8 mouse cellular contexts compared by ENCODE assay signal in the genomic region with DNA sequence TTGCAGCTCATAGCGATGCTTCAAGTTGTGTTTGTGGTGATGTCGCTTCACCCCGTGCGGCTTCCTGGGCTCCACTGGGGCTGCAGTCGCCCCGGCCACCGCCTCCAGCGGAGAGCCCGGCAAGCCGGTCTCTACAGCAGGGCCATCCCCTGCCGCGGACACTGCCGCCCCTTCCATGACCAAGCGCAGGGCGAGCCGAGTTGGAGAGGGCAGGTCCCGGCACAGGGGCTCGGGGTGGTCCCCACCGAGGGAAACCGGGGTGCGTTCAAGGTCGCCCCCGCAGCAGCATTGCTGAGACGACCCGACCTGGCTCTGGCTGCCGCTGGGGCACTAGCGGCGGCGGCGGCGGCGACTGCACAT. TPM values are rescaled to one million over a fixed set of nuclear protein-coding genes. Genes with fewer than 3 reads are reported as not detected.
DNase-seq lines count a peak whose midpoint lies in the region; ATAC-seq and TF ChIP-seq lines count a peak whose summit lies in the region.

No protein-coding gene starts in this region.

- no peak for TF ChIP-seq CTCF in layer of hippocampus, adult 2 months (conservative IDR thresholded peaks at IDR 0.05)

- H3K4me1 ChIP-seq in embryonic facial prominence, embryonic 11.5 days (ENCODE audit: control insufficient read depth, insufficient read depth, low read length) = peaks cover 7% of the 10 kb centered on the region
- peaks cover 23% of the 10 kb centered on the region for H3K4me1 ChIP-seq in intestine, embryonic 14.5 days (replicated peaks; ENCODE audit: control insufficient read depth, insufficient read depth, low read length)

- no peaks in the 10 kb centered on the region for H3K9me3 ChIP-seq in embryonic facial prominence, embryonic 11.5 days (replicated peaks; ENCODE audit: control insufficient read depth, low read length)
- no peaks in the 10 kb centered on the region for H3K9me3 ChIP-seq in intestine, embryonic 14.5 days (ENCODE audit: control insufficient read depth, low read length)

- peak; percentile 17 for ATAC-seq in embryonic facial prominence, embryonic 11.5 days (replicated peaks; ENCODE audit: insufficient number of reproducible peaks, low FRiP score, low TSS enrichment, low read depth)
- ATAC-seq in intestine, embryonic 14.5 days (replicated peaks; ENCODE audit: low FRiP score, low TSS enrichment, low read depth) = peak; percentile 44

- H3K9ac ChIP-seq in embryonic facial prominence, embryonic 11.5 days (replicated peaks; ENCODE audit: low read length) = peak overlapping the region; percentile 99
- peak overlapping the region; percentile 92 for H3K9ac ChIP-seq in intestine, embryonic 14.5 days (ENCODE audit: low read length)

- DNase-seq in layer of hippocampus, adult 2 months (ENCODE audit: low spot score in 2 of 2) = no peak
- no peak for DNase-seq in layer of hippocampus, adult 8-10 months (ENCODE audit: low spot score in 2 of 2)
- no peak for DNase-seq in embryonic facial prominence, embryonic 11.5 days (ENCODE audit: low spot score)
- no peak for DNase-seq in intestine, embryonic 14.5 days (ENCODE audit: low spot score)
- peak; percentile 15 for DNase-seq in naive thymus-derived CD4-positive, alpha-beta T cell, adult 2 months (ENCODE audit: low read depth)
- DNase-seq in right cerebral cortex, postnatal 10 days (ENCODE audit: low spot score in 2 of 2) = no peak
- DNase-seq in adrenal gland, postnatal 4 days (ENCODE audit: low spot score in 2 of 2) = no peak
- DNase-seq in left cerebral cortex, adult 8-10 months (ENCODE audit: low spot score in 2 of 2) = no peak

- no peaks in the 10 kb centered on the region for H3K27me3 ChIP-seq in embryonic facial prominence, embryonic 11.5 days (ENCODE audit: control insufficient read depth, insufficient read depth, low read length)
- H3K27me3 ChIP-seq in intestine, embryonic 14.5 days (replicated peaks; ENCODE audit: control insufficient read depth, insufficient read depth, low read length) = no peaks in the 10 kb centered on the region

- no peaks in the 10 kb centered on the region for H3K36me3 ChIP-seq in embryonic facial prominence, embryonic 11.5 days (replicated peaks; ENCODE audit: control insufficient read depth, insufficient read depth, low read depth, low read length)
- H3K36me3 ChIP-seq in intestine, embryonic 14.5 days (ENCODE audit: control insufficient read depth, insufficient read depth, low read length) = no peaks in the 10 kb centered on the region

- WGBS in embryonic facial prominence, embryonic 11.5 days = 0% methylated on average over 25 of the region's 32 CpGs
- under 1% methylated on average over 32 of the region's 32 CpGs for WGBS in intestine, embryonic 14.5 days

- peak overlapping the region; percentile 93 for H3K4me2 ChIP-seq in embryonic facial prominence, embryonic 11.5 days (ENCODE audit: low read depth, low read length)
- peak overlapping the region; percentile 78 for H3K4me2 ChIP-seq in intestine, embryonic 14.5 days (ENCODE audit: low read length)

- H3K27ac ChIP-seq in layer of hippocampus, adult 2 months = peak overlapping the region; percentile 100
- peak overlapping the region; percentile 98 for H3K27ac ChIP-seq in embryonic facial prominence, embryonic 11.5 days (replicated peaks; ENCODE audit: low read depth, low read length)
- H3K27ac ChIP-seq in intestine, embryonic 14.5 days (ENCODE audit: low read depth) = peak overlapping the region; percentile 38; the same call in 1 of the 2 replicates

- peak overlapping the region; percentile 78 for H3K4me3 ChIP-seq in layer of hippocampus, adult 2 months
- H3K4me3 ChIP-seq in embryonic facial prominence, embryonic 11.5 days (ENCODE audit: low read depth, low read length) = peak overlapping the region; percentile 88
- peak overlapping the region; percentile 64 for H3K4me3 ChIP-seq in intestine, embryonic 14.5 days (ENCODE audit: low read depth, low read length)

RNA-seq across cellular contexts. Expression of a gene that starts 0.2 kb away (rescaled TPM):
- total RNA-seq in layer of hippocampus, adult 2 months (2021) = 10 to 100 TPM; 47.9 to 51.4 TPM
- 10 to 100 TPM; 52.6 to 70.1 (median 59.9) TPM for total RNA-seq in layer of hippocampus, adult 8-10 months (2022)
- 3.5 and 4.6 TPM in 2 replicates for polyA plus RNA-seq in embryonic facial prominence, embryonic 11.5 days (2014; fragmentation: Nextera tagmentation; extraction: Ambion mirVana)
- polyA plus RNA-seq in intestine, embryonic 14.5 days (2014; fragmentation: Nextera tagmentation; extraction: Ambion mirVana) = 0.93 and 1.2 TPM in 2 replicates
- 10 to 100 TPM; 13.4 to 13.5 TPM for total RNA-seq in adrenal gland, postnatal 4 days (2021)
- 10 to 100 TPM; 53.0 to 67.6 (median 60.4) TPM for total RNA-seq in left cerebral cortex, adult 8-10 months (2022)

Comparison
In these comparisons a context has a peak if more than half of its experiments do, and no peak if none do; other contexts are left out.
1. H3K27ac ChIP-seq: peak in every context shown above with its lines; median percentile 100 in layer of hippocampus, adult 2 months; 98 in embryonic facial prominence, embryonic 11.5 days; 38 in intestine, embryonic 14.5 days.